Mouse (Mus musculus) gastrocnemius, postnatal 10 days (tissue): ENCODE measurements at regions not wholly inside any gene's neighbourhood (a gene's known extent, or its start where the extent isn't known, plus 50 kb on each side); places are given as distances from the start of the nearest gene placed in this dataset.

Experiments
- DNase-seq: peaks from one replicate; pipeline ENCODE4 v3.0.0; 2021; ENCODE audit warnings: mixed read lengths

DNA sequence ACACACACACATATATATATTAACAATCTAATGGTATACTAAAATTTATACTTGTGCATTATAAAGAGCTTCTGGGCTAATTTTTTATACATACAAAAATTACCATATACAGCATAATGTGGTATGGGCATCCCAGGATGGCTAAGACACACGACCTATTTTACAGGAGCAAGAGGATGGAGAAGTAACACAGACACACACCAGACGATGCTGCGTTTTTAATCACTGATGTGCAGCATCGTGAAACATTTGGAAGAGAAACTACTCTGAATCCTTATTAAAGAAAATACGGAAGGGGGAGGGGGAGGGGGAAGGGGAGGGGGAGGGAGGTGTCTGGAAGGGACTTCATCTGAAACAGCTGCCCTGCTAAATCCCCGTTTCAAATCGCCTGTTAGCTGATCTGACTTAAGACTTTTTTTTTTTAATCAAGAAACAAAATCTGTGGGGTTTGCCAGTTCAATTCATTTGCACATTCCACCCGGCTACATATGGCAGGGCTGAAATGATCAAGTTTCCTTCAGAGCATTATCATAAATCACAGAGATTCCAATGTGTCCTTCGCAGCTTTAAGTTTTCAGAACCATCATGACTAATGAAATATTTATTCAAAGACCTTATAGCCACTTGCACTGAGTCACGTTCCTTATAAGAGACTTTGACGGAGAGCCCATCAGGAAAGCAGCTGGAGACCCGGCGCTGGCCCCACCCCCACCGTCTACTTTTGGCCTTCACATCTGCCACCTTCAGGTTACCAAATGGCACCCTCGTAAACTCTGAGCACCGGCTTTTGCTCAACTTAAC is 89.4 kb upstream of the Rnd3 start:
- DNase-seq: no peak

- DNase-seq: peak; percentile 6
Observed at GRCm38 (mm10) chr2:51237451-51237850, 88.5 kb upstream of the Rnd3 start.

- no peak for DNase-seq
Observed at GRCm38 (mm10) chr2:51236852-51237251, 87.9 kb upstream of the Rnd3 start.

GRCm38 (mm10) chr2:51234427-51234826 is 85.5 kb upstream of the Rnd3 start:
- no peak for DNase-seq

GRCm38 (mm10) chr2:51222851-51223250 is 73.9 kb upstream of the Rnd3 start:
- DNase-seq: no peak

DNA sequence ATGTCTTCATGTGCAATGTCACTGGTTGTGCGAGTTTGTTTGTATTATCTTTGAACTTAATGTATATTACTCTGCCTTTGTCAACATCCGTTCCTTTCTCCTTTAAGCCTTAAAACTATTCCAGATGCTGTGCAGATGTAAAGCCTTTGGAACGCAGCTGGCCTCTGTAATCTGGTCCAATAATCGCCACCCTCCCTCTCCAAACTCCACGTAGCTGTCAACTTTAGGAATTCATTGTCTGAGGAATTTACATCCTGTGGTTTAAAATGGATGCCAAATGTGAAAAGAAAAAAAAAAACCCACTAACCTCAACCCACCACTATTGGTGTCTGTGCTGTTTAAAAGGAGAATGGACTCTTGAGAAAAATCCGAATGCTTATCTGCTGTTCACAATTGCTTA is 70.8 kb upstream of the Rnd3 start:
- no peak for DNase-seq

- no peak for DNase-seq
Observed at GRCm38 (mm10) chr2:51207150-51208022, 58.5 kb upstream of the Rnd3 start.

- no peak for DNase-seq
Observed at GRCm38 (mm10) chr2:51206332-51206731, 57.4 kb upstream of the Rnd3 start.
